Mouse (Mus musculus) CH12F3 (cell line): ENCODE results near the gene Wbp1.

Experiments used
- in situ Hi-C: fragments of 300-500 bp; cut with MboI; formaldehyde crosslinking; loops from 2 replicates; pipeline ENCODE4 v1.14.3; 2020; ENCODE audit warnings: low sequenced_read_pairs

Wbp1 gene

DNA sequence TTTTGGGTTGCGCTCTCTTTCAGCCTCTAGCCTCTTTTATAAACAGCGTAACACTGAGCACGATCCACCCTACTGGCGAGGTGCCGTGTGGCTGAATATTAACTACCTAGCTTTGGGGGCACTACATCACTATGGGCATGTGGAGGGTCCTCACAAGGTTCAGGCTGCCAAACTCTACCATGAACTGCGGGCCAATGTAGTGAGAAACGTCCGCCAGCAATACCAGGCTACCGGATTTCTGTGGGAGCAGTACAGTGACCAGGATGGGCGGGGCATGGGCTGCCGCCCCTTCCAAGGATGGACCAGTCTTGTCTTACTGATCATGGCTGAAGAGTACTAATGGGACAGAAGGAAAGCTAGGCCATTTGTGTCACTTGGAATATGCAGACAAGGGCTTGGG, 3.0 kb downstream of the Wbp1 start:
- in situ Hi-C loops, result no loop called here

DNA sequence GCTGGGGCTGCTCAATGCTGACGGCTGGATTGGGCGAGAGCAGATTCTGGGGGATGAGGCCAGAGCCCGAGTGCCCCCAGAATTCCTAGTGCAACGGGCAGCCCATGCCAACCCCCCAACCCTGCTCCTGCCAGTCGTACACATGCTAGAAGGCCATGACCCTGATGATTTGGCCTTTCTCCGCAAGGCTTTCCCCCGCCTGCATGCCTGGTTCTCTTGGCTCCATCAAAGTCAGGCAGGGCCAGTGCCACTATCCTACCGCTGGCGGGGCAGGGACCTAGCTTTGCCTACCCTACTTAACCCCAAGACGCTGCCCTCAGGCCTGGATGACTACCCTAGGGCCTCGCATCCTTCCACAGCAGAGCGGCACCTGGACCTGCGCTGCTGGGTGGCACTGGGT, 3.7 kb downstream of the Wbp1 start:
- in situ Hi-C loops, result no loop called here

DNA sequence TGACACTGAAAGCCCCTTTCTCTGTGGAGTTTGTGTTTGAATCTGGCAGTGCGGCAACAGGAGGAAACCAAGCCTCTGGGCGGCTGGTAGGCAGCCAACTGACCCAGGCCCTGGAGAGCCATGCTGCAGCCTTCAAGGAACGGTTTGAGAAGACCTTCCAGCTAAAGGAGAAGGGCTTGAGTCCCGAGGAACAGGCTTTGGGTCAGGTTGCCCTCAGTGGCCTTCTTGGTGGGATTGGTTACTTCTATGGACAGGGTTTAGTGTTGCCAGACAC, 4.3 kb downstream of the Wbp1 start:
- in situ Hi-C loops, result no loop called here

DNA sequence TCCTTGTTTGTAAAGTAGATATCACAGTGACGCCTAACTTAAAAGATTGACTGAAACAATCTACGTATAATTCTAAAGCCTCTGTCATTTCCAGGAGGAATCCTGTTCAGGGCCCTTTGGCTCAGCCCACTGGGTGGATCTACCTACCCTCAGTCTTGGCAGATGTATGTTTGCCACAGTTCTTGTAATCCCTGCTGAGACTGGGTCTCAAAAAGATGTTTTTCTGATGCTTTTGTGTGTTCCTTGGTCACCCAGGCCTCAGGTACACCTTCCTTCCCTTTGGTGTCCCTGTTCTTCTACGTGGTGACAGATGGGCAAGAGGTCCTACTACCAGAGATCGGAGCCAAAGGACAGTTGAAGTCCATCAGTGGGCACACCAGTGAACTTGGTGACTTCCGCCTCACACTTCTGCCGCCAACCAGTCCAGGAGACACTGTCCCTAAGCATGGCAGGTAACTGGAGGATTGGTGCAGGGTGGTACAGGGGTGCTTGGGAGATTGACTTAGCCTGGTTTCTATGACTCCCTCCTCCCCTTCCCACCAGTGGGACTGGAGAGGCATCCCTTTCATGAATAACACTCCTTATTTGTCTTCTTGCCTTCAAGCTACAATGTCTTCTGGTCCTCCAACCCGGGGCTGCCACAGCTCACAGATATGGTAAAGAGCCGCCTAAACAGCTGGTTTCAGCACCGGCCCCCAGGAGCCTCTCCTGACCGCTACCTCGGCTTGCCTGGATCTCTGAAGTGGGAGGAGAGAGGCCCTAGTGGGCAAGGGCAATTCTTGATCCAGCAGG, 4.8 kb downstream of the Wbp1 start:
- in situ Hi-C loops, result no loop called here

DNA sequence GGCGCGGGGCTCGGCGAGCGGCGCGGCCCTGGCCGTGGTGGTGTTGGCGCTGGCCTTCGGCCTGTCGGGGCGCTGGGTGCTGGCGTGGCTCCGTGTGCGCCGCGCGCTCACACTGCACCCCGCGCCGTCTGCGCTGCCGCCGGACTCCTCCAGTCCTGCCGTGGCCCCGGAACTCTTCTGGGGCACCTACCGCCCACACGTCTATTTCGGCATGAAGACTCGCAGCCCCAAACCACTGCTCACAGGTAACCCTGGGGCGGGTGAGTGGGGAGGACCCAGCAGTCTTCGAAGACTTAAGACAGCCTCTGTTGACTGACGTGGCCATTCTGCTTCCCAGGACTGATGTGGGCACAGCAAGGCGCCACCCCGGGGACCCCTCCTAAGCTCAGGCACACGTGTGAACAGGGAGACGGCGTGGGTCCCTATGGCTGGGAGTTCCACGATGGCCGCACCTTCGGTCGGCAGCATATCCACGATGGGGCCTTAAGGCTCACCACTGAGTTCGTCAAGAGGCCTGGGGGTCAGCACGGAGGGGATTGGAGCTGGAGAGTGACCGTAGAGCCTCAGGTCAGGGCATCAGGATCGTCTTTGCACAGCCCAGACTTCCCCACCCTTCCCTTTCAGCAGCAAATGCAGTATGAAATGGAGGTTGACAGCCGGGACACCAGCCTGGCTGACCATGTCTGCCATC, 5.5 kb downstream of the Wbp1 start:
- in situ Hi-C loops, result no loop called here

DNA sequence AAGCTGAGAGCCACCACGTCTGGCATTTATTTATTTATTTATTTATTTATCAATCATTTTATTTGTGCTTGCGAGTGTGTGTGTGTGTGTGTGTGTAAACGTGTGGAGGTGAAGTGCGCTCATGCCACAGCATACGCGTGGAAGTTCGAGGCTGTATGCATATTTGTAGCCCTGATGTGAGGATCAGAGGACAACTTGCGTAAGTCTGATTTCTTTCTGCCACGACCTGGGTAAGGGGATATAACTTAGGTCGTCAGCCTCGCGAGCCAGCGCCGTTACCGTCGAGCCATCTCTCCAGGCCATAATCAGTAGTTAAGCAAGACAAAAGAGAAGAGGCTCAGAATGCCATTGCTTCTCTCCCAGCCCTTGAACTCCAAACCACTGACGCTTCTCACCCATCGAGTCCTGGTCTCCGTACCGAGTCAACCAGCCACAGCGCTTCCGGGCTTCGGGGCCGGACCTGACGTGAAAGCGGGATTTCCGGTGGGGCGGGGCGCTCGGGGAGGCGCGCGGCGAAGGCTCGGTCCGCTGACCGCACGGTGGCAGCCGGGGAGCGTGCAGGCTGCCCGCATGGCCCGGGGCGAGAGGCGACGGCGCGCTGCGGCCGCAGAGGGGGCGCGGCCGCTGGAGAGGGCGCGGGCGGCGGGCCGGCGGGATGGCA, 6.2 kb downstream of the Wbp1 start, which contains the start of gene Mogs:
Gene Mogs, plus strand, starts transcription at position 486 of the 661 bp plus-strand sequence.
- in situ Hi-C loops, result no loop called here

DNA sequence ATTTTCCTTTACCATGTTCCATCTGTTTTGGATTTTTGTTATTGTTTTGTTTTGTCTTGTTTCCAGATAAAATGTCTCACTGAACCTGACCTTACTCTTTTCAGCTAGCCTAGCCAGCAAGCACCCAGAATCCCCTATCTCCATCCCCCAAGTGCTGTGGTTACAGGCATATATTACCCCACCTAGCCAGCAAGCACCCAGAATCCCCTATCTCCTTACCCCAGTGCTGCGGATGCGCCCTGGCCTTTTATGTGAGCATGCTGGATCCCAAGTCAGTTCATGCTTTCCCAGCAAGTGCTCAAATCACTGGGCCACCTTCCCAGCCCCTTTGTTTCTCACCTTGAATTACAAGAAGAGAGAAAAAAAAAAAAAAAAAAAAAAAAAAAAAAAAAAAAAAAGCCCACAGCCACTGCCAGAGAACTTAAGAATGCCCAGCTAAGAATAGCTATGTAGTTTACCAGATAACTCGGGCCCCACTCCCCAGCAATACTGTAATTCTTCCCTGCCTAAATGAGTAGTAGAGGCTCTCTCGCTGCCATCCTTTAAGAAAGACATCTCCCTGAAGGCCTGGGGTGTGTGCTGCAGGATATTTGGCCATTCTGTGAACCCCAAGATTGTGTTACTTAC, 9.7 kb downstream of the Wbp1 start:
- in situ Hi-C loops, result no loop called here

DNA sequence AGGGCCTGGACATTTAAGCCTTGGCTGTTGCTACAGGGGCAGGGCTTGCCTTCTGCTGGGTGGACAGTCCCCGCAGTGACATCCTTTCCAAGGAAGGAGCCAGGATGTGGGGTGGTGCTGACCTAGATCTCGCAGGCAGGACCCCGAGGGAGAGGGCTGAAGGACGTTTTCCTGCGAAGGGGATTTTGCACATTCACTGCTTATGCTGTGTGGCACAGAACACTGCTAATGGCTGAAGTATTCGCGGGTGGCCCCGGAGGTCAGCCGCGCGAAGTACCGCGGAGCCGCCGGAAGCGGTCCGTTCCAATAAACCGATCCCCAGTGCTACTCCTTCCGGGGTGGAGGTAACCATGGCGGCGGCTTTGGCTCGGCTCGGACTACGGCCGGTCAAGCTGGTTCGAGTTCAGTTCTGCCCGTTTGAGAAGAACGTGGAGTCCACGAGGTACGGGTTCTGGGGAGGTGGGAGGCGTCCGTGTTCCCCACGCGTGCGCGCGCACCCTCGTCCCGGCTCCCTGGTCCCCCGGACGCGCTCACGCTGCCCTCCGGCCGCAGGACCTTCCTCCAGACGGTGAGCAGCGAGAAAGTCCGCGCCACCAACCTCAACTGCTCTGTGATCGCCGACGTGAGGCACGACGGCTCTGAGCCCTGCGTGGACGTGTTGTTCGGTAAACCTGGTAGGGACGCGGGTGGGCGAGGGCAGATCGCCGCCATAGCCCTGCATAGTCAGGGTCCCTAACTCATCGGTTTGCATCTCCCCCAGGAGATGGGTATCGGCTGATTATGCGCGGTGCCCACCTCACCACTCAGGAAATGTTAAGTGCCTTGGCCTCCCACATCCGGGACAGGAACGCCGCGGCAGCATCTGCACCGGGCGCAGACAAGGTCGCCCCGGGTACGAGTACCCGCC, 12.3 kb downstream of the Wbp1 start, which contains the start of gene Mrpl53:
Gene Mrpl53, plus strand, starts transcription at position 279 of the 907 bp plus-strand sequence.
- in situ Hi-C loops, result no loop called here

DNA sequence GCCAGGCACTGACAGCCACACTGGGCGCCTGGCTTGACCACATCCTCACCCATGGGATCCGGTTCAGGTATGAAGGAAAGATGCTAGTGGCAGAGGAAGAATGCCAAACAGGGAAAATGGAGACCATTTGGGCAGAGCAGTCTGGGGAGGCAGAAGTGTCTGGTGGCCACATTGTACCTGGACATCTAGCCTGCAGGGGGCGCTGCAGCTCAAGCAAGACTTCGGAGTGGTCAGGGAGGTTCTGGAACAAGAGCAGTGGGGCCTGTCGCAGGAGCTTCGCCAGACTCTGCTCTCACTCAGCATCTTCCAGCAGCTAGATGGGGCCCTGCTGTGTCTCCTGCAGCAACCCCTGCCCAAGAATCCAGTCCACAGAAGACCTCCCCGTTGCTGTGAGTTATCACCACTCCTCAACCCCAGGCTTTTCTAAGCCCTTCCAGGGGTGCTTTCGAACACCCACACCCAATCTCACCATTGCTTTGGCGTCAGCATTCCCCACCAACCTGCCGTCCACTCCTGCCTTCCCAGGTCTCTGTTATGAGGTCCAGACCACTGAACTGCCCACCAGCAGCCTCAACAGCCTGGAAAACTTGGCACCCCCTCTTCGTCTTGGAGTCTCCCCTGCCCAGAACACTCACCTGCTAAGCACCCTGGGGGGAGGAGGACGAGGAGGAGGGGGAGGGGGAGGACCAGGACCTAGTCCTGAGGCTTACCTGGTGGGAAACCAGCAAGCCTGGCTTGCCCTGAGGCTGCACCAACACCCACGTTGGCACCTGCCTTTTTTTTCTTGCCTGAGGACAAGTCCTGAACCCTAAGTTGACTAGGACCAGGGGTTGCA, 13.6 kb downstream of the Wbp1 start:
- in situ Hi-C loops, result no loop called here

DNA sequence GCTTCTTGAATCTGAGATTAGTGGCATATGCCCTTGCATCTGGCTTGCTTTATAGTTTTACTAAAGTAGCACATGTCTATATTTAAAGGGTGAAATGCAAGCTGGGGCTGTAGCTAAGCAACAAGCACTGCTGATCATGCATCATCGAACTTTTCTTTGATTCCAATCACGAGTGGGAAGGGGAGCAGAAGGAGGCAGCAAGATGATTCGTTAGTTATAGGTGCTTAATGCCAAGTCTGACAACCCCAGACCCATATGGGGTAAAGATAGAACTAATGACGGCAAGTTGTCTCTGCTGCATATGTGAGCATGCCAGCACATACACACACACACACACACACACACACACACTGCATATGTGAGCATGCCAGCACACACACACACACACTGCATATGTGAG, 17.2 kb downstream of the Wbp1 start:
- in situ Hi-C loops, result no loop called here

DNA sequence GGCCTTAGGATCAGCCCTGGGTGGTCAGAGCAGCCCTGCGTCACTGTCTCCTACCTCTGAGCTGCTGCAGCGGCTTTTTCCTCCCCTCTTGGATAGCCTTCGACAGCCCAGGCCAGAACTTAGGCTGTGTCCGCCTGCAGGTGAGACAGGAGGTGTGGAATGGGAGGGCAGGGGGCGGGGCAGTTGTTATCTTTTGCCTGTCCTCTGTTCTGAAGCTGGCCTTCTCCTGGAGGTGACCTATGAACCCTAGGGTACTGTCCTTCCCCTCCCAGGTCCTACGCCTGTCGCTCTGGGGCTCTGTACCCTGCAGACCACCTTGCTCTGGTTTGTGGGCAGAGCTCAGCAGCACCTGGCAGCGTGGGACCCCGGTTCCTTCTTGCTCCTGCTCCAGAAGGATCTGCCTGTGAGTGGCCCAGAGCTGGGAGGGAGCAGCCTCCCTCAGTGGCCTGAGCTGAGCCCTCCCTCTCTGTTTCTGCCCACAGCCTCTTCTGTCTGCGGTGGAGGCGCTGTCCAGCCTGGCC, 18.2 kb downstream of the Wbp1 start:
- in situ Hi-C loops, result no loop called here

DNA sequence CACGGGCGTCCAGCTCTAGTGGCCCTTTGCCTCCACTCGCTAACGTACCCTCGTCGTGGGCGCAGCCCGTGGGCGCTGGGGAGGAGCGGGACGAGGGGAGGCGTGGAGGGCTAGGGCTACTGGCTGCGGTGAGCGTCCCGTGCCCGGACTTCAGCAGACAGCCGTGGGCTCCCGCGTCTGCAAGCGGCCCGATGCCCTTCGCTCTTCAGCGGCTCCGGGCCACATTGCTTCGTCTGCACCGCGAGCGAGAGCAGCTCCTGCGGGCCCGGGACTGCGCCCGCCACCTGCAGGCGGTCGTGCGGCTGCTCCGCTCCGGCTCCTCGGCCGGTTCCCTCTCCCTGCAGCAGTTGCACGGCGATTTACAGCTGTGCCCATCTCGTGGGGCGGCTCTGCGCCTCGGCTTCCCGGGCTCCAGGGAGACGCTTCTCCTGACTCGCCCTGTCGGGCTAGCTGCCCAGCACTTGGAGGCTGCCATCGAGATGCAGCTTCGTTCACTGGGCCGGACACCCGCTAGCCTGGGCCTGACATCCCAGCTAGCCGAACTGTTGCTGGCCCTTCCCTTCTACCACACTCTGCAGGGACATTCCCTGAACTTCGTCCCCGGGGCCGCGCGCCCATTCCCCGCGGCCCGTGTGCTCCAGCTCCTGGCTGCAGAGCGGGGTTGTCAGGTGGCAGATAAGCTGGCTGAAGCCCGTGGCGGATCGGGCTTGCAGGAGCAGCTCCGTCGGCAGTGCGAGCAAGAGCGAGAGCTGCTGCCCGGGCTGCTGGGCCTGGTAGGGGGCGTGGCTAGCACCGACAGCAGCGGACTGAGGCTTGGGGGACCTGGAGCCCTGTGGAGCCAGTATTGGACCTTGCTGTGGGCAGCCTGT, 19.4 kb downstream of the Wbp1 start:
- in situ Hi-C loops, result no loop called here

DNA sequence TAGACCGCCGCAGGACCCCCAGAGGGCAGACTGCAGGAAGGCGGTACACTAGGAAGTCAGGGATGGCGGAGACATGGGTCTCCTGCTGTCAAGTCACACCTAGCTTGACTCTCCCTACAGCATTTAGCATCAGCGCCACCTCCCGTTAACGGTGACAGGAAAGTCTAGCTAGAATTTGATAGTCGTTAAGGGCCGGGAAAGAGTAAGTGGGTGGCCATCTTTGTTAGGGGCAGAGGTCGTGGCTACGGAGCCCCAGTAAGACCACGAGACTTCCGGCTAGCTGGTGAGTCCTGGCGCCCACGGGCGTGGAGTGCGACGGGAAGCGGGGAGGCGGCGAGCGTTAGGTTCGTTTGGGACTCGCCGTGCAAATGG, 20.1 kb downstream of the Wbp1 start, which contains the start of the genes Ccdc142 and Gm42688:
Gene Ccdc142, plus strand, starts transcription at position 286 of the 372 bp plus-strand sequence.
Gene Gm42688, plus strand, starts transcription at position 302 of the 372 bp plus-strand sequence.
- in situ Hi-C loops, result no loop called here

DNA sequence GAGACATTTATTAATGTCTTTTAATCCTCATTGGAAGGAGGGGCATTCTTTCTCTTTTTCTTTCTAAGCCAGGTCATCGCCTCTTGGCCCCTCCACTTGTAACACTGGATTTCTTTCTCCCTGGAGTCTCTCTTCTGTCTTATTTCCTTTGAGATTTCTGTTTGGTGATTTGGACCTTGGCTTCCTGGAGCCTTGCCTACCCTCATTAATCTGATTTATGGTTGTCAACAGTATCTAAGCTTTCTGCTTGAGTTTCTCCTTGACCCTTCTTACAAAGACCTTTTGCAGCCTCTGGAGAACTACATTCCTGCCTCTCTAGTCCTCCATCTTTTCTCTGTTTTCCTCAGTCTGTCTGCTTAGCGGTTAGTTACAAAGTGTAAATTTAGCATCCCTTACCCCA, 22.9 kb downstream of the Wbp1 start:
- in situ Hi-C loops, result no loop called here

DNA sequence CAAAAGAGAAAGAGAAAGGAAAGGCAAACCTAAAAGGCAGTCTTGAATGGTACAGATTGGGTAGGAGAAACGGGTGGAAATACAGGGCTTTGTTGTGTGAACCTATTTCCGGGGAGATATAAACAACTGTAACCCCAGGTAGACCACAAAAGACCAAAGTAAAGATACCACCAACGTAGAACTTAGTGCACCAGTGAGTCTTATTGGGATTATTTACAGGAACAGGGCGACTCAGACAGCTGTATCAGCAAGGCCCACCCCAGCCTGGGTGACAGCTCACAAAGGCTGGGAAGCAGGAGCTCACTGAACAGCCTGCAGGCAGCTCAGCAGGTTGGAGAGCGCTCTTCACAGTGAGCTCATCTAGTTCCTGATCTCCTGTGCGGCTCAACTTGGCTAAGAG, 25.4 kb downstream of the Wbp1 start:
- in situ Hi-C loops, result no loop called here

DNA sequence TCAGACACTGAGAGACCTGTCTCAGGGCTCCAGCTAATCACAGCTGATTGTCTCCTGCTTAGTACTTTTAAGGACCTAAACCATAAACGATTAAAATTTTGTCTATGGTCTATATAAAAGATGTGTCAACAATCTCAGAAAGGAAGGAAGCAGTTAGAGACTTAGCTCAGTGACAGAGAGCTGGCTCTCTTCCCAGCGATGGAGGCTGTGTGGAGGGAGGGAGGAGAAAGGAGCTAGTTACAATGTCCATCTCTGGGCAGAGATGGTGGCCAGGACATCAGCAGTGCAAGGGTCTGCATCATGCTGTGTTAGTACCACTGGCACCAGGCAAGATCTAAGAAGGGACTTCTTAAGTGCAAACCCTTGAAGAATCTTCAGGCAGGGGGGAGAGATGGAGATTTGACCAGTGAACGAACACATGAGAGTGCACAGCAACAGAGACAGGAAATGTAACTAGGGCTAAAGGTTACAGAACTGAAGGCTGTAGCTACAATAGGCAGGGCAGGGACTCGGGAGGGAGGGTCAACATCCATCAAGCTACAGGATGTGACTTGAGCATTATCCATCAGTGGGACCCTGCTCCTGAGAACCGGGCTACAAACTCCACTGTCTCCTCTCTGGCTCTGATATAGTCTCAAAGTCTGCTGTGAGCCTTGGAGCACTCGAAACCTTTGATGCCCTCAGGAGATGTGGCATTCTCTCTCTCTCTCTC, 28.8 kb downstream of the Wbp1 start:
- in situ Hi-C loops, result no loop called here

DNA sequence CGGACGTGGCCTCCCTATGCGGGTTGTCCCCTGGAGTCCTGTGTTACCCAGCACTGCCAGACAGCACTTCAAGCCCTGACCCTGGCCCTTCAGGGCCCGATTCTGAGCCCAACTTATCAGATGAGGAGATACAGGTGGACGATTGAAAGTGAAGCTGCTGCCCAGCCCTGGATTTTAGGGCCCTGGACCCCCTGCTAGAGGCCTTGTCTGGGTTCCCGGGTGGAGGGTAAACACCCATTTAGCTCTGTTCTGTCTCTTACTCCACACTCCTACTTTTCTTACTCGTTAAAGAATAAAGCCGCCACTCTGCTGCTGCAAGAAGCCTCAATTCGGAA, 33.5 kb downstream of the Wbp1 start:
- in situ Hi-C loops, result no loop called here
